Mouse (Mus musculus) mouse trophoblast stem cell (cell line): ENCODE data around the gene Ppfia1.

Experiments
- in situ Hi-C, 2 experiments: fragments of 300-500 bp; cut with MseI, MboI; formaldehyde crosslinking; loops; 2 replicates in 1 of 2; 3 replicates in 1 of 2; pipeline ENCODE4 v1.15.1; 2025

Gene Ppfia1

GRCm38 (mm10) chr7:144490201-144490873 is 63.2 kb downstream of the Ppfia1 start:
- in situ Hi-C loops, result no loop called here

GRCm38 (mm10) chr7:144489067-144489774 is 64.3 kb downstream of the Ppfia1 start:
- in situ Hi-C loops, result no loop called here

DNA sequence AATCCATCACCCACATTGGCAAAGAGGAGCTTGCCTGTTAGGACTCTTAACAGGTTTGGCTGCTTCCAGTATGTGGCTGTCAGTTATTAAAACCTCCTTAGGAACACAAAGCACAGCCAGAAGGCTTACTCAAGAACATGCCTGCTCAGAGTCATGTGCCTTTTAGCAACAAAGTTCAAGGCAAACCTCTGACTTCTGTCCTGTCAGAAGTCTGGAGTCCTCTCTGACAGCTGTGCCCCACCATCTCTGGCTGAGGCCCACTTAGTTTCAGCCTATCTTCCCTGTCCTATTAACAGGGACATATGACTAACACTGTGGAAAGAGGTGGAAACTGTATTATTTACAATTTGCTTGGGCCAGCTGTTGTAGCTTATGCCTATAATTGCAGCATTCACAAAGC is 73.2 kb downstream of the Ppfia1 start:
- in situ Hi-C loops, result no loop called here

- in situ Hi-C loops, result no loop called here
Measured at GRCm38 (mm10) chr7:144479569-144479968, 74.0 kb downstream of the Ppfia1 start.

- in situ Hi-C loops, result no loop called here
Measured at GRCm38 (mm10) chr7:144475741-144476140, 77.8 kb downstream of the Ppfia1 start.

DNA sequence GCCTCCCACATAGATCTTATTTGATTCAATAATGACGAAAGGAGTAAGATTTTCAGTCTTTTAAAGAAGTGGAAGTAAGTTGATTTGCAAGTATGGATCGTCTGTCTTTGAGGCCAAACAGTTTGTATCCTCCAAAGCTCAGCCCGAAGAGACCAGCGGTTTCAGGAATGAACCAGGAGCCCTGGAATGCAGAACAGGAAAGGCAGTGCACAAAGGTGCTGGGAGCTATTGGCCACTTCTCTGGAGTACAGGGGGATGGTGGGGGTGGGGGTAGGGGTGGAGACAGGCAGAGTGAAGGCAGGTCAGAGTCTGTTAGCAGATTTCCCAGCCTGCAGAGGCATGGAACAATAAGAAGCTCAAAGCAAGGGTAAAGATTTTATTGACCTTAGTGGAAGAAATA is 80.0 kb downstream of the Ppfia1 start:
- in situ Hi-C loops, result no loop called here

DNA sequence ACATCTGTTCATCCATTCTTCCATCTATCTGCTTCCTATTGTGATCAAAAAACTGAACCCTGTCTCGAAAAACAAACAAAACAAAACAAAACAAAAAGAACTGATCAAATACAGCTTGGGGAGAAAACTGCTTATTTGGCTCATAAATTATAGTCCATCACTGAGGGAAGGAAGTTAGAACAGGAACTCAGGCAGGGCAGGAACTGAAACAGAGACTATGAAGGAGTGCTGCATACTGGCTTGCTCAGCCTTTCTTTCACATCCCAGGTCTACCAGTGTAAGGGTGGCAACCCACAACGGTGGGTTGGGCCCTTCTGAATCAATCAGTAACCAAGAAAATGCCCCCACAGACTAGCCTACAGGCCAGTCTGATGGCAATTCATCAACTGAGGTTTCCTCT is 82.4 kb downstream of the Ppfia1 start:
- in situ Hi-C loops, result no loop called here

DNA sequence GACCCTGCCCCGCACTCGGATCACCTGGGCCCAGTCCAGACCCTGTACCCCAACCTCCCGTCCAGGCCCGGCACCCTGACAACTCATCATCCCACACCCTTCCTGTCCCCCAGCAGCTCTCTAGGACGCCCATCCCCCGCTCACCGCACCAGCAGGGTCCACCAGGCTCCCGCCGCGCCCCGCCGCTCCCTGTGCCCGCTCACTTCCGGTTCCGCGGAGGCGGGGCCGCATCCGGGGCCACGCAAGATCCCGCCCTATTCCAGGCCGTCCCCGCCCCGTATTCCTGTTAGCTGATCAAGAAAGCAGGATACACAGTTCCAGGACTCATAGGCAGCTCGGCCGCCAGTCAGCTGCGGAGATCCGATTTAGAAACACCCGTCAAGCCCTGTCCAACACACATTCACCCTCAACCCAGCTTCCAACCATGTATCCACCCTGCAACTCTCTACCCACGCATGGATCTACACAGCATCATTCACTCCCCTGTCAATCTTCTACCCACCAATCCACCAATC is 82.9 kb downstream of the Ppfia1 start, which contains the start of gene Cttn:
Gene Cttn, minus strand, starts transcription at position 465 of the 515 bp plus-strand sequence.
- in situ Hi-C loops, result no loop called here

GRCm38 (mm10) chr7:144469908-144470544 is 83.5 kb downstream of the Ppfia1 start:
- in situ Hi-C loops, result no loop called here

DNA sequence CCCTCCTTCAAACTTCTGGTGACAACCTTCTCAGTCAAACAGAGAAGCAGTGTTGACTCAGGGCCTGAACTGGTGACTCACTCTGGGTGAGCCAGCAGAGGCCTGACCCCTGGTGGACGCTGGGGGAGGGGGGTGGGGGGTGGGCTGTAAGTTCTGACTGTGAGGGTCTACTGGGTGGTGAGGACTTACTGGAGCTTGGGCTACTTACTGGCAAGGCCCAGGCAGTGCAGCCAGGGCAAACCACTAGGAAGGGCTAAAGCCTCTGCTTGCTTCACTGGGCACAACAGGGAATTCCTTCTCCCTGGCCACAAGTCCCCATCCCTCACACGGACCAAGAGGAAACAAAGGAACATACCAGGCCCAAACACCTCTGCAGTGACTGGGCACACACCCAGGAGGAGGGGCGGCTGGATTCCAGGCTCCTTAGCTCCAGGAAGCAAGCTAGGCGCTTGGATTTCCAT is 84.3 kb downstream of the Ppfia1 start:
- in situ Hi-C loops, result no loop called here

DNA sequence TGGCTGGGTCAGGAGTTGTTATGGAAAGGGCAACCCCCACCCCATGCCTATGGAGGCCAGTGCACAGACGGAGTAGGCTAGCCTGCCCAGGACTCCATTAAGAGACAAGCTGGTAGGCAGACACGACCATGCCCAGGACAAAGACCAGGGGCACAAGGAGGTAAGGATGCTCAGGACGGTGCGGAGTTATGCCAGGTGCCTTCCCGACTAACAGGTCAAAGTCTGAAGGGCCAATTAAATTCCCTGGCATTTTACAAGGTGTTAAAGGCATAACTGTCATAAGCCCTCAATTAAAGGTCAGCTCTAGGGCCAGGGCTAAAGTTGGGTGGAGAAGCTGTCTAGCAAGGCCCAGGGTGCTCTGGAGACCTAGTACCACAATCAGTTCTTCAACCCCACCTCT is 84.8 kb downstream of the Ppfia1 start:
- in situ Hi-C loops, result no loop called here

DNA sequence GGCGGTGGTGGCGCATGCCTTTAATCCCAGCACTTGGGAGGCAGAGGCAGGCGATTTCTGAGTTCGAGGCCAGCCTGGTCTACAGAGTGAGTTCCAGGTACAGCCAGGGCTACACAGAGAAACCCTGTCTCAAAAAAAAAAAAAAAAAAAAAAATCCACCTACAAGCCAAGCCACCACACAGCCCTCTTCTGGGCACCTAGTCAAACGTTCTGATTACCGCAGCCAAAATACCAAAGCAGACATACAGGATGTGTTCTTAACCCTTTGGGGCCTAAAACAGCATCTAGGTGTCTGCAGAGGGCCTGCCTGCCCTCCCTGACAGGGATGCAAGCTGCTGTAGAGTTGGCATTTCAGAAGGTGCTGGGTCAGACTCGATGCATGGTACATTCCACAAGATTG is 91.0 kb downstream of the Ppfia1 start:
- in situ Hi-C loops, result no loop called here

DNA sequence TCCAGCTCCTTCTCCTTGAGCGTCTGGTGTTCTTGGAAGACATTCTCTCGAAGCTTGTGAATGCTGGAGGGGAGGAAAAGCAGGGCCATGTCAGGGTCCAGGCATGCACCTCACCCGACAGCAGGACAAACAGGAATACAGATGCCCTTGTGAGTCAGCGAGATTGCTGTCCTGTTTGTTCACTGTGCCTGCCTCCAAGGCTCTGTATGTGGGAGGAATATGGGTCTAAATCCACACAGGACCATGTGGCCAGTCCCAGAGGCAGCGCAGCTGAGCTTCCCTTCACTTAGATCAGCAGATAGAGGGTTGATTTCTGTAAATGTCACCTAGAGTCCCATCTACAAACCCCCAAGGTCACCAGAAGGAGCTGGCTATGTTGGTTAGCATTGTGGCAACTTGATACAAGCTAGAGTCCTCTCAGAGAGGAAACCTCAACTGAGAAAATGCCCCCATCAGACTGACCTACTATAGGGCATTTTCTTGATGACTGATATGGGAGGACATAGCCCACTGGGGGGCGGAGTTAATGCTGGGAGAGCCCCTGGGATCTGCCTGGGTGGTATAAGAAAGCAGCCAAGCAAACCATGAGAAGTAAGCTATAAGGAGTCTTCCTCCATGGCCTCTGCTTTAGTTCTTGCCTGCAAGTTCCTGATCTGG is 92.2 kb downstream of the Ppfia1 start:
- in situ Hi-C loops, result no loop called here

GRCm38 (mm10) chr7:144458881-144459280 is 94.6 kb downstream of the Ppfia1 start:
- in situ Hi-C loops, result no loop called here

- in situ Hi-C loops, result no loop called here
Measured at GRCm38 (mm10) chr7:144450661-144451060, 102.9 kb downstream of the Ppfia1 start.

DNA sequence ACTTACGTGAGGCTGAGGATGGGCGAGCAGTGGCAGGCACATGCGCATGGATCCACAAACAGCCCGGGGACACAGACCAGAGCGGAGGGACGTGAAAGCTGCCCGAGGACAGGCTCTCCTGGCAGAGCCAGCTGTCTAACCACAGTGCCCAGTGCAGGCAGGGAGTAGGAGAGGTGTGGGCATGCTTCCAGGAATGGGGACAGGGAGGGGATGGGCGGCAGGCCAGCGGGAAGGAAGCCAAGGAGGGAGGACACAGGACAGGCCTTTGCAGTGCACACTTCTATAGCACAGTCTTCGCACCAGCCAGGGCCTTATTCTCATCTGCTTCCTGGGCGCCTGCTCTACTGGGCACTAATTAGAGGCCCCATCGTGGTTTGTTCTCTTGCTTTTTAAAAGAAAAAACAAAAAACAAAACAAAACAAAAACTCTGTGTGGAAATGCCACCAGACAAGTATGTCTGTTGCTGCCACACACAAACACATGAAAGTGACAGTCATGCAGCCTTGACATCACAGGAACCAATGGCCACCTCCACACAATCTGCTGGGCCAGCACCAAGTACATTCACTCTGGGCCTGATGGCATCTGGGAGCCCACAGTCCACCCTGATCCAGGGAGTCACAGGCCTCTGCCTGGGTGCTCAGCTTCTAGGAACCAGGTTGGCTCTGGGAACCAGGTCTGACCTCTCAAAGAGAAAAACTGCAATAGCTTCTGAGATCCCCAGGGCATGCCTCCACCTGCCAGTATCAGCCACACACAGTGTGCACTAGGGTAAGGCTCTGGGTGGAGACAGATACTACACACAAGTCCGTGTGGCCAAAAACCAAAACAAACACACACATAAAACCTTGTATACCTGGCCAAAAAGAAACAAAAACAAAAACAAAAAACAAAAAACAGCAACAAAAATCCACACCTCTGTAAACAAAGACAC is 103.6 kb downstream of the Ppfia1 start:
- in situ Hi-C loops, result no loop called here

GRCm38 (mm10) chr7:144448186-144448585 is 105.3 kb downstream of the Ppfia1 start:
- in situ Hi-C loops, result no loop called here

DNA sequence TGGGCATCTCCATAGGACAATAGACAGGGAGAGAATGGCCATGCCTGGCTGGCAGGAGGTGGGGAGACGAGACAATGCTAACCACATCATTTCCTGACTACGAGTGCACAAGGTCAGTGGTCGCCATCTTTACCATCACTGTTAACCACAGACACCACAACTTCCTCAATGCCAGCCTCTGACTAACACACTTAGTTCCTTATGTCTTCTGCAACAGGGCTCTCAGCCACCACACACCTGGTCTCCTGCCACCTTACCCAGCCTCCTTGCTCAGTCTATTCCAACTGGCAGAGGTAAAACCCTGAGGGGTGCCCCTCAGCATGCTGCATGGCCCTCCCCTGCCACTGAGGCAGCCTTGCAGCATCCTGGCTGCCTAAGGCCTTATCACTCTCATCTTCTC is 106.4 kb downstream of the Ppfia1 start:
- in situ Hi-C loops, result no loop called here

DNA sequence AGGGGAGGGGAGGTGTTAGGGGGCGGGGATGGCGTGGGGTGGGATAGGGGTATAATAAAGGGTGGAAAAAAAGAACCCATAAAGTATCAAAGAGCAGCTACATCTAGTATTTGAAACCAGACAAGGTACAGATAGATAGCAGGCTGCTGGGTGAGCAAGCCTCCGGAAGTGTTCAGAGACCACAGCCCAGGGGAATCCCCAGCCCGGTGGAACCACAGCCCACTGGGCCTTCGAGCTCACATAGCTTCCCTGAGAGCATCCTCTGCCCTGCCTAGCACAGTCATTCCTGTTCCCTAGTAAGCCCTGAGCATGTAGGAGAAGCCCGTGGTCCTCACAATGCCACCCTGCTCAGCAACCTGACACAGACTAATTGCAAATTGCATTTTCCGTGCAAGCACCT is 108.7 kb downstream of the Ppfia1 start:
- in situ Hi-C loops, result no loop called here

DNA sequence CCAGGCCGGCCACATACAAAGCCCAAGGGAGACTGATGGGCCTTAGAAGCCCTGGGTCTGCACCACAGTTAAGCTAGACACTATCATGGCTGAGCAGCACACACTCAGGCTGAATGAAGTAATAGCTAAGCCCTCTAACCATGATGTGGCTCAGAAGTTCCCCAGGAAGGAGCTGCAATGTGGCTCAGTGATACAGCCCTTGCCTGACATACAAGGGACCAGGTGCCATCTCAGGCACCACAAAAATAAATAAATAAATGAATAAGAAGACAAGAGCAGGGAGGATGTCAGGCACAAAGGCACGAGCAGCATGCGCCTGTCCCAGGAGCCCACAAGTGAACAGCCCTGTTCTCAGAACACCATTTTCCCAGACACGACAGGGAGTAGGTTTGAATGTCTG is 111.6 kb downstream of the Ppfia1 start:
- in situ Hi-C loops, result no loop called here

DNA sequence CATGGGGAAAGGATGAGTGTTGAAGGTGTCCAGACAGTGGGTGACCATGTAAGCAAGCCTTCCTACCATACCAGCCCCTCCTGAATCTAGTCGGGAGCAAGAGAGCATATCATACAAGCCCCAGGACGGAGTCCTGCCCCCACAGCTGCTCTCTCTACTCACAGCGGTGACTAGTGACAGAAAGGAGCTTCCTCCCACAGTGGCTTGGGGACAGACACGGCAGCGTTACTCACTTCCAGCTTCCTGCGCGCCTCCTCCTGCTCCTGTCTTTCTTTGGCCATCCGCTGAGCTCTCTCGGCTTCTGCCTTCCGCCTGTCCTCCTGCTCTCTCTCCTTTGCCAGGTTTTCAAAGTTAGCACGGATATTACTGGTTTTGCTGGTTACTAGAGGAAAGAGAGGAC is 112.1 kb downstream of the Ppfia1 start:
- in situ Hi-C loops, result no loop called here
